13 mouse cellular contexts compared by ENCODE assay signal in genomic region chr6:82125134-82125533, GRCm38 (mm10).
DNase-seq lines count a peak whose midpoint lies in the region; ATAC-seq and TF ChIP-seq lines count a peak whose summit lies in the region.
"Had no signal": no experiment of that assay in that cellular context is flagged by ENCODE, and none has a peak within 500 bp of the region (broad histone marks: within the 10 kb centered on the region; RNA-seq: fewer than 3 reads in every experiment).

No protein-coding gene starts in this region.

- TF ChIP-seq EP300 in heart, adult 2 months (IDR thresholded peaks at IDR 0.05; ENCODE audit: insufficient read depth, low read depth, low read length) = no peak

- no peak for ATAC-seq in kidney, embryonic 14.5 days (ENCODE audit: low FRiP score, low TSS enrichment)

- H3K4me1 ChIP-seq in heart, adult 2 months (ENCODE audit: control insufficient read depth, insufficient read depth, low read length) = no peaks in the 10 kb centered on the region
- no peaks in the 10 kb centered on the region for H3K4me1 ChIP-seq in kidney, embryonic 14.5 days (ENCODE audit: control insufficient read depth, insufficient read depth, low read length)

- TF ChIP-seq CTCF in heart, adult 2 months (IDR thresholded peaks at IDR 0.05) = no peak

- intact Hi-C loops in heart, adult 2 months (cut with DNase I) = no loop called here
- intact Hi-C loops in left cerebral cortex, postnatal 36 days (cut with DNase I) = loop anchor here (10.0 kb wide), 1 partner anchor 480 kb away; no protein-coding TSS in a partner anchor

- no peak for TF ChIP-seq POLR2A in heart, adult 2 months (IDR thresholded peaks at IDR 0.05; ENCODE audit: insufficient read depth, low read depth, low read length)

- peak; percentile 63 for DNase-seq in heart, adult 11 months
- DNase-seq in heart, adult 2 months = no peak
- DNase-seq in 3134 (ENCODE audit: extremely low read depth, insufficient read length, low spot score) (peak; percentile 35), MN1 (ENCODE audit: low spot score) (peak; percentile 25)
- peak; percentile 78 for DNase-seq in fibroblast of lung, adult 2 months (ENCODE audit: low read depth)
- no peak for DNase-seq in thymus, adult 18-20 months
- DNase-seq in left cerebral cortex, postnatal 36 days (ENCODE audit: low spot score in 2 of 2) = no peak
- DNase-seq: cerebellum, adult 9-10 months; embryo, embryonic 11 days; kidney, adult 9 months; lung, embryonic 14.5 days had no signal

- no peak overlapping the region for H3K4me3 ChIP-seq in heart, adult 2 months
- H3K4me3 ChIP-seq in kidney, embryonic 14.5 days (ENCODE audit: low read length) = no peak overlapping the region

- H3K27ac ChIP-seq in heart, adult 2 months = no peak overlapping the region
- no peak overlapping the region for H3K27ac ChIP-seq in kidney, embryonic 14.5 days (ENCODE audit: low read depth, low read length)
- H3K27ac ChIP-seq: hindbrain, embryonic 14.5 days had no signal

- no peaks in the 10 kb centered on the region for H3K36me3 ChIP-seq in heart, adult 2 months (ENCODE audit: control insufficient read depth, insufficient read depth, low read length)
- H3K36me3 ChIP-seq in kidney, embryonic 14.5 days (ENCODE audit: control insufficient read depth, insufficient read depth, low read length) = no peaks in the 10 kb centered on the region

- H3K9ac ChIP-seq in heart, adult 2 months (ENCODE audit: low read depth, low read length) = no peak overlapping the region
- H3K9ac ChIP-seq in kidney, embryonic 14.5 days (ENCODE audit: low read depth, low read length) = no peak overlapping the region
- H3K9ac ChIP-seq: hindbrain, embryonic 14.5 days; lung, embryonic 14.5 days had no signal

- H3K4me2 ChIP-seq in kidney, embryonic 14.5 days (replicated peaks; ENCODE audit: low read depth, low read length) = no peak overlapping the region
- H3K4me2 ChIP-seq: hindbrain, embryonic 14.5 days; lung, embryonic 14.5 days had no signal

- no peaks in the 10 kb centered on the region for H3K79me2 ChIP-seq in heart, adult 2 months (replicated peaks; ENCODE audit: control insufficient read depth, insufficient read depth, low read length)

- no peaks in the 10 kb centered on the region for H3K27me3 ChIP-seq in heart, adult 2 months (ENCODE audit: control insufficient read depth, insufficient read depth, low read length)
- H3K27me3 ChIP-seq in kidney, embryonic 14.5 days (ENCODE audit: control insufficient read depth, insufficient read depth, low read length) = no peaks in the 10 kb centered on the region

- H3K9me3 ChIP-seq in kidney, embryonic 14.5 days (ENCODE audit: control insufficient read depth, low read length) = no peaks in the 10 kb centered on the region

- 46% methylated on average over 2 of the region's 2 CpGs for WGBS in heart, adult 2 months
- 45% methylated on average over 2 of the region's 2 CpGs for WGBS in kidney, embryonic 14.5 days

Comparison
In these comparisons a context has a peak if more than half of its experiments do, and no peak if none do; other contexts are left out.
1. DNase-seq: peak in heart, adult 11 months (single experiment), 3134 (single experiment), MN1 (single experiment) and fibroblast of lung, adult 2 months (single experiment); none in heart, adult 2 months (0 of 2), thymus, adult 18-20 months (0 of 2) and left cerebral cortex, postnatal 36 days (0 of 2).